Mouse (Mus musculus) left cerebral cortex, postnatal 36 days (tissue): ENCODE measurements at regions not wholly inside any gene's neighbourhood (a gene's known extent, or its start where the extent isn't known, plus 50 kb on each side); places are given as distances from the start of the nearest gene placed in this dataset.

Source experiments
- DNase-seq, 2 experiments: peaks; one replicate each; pipeline ENCODE4 v3.0.0; 2021 to 2022; ENCODE audit warnings: low spot score in 2 of 2, mixed read lengths in 1 of 2
- intact Hi-C: fragments of 180-260 bp; cut with DNase I; formaldehyde crosslinking; loops from one replicate; pipeline ENCODE4 v1.15.1; 2025

- intact Hi-C loops: no loop called here
- no peak for DNase-seq
Observed at GRCm38 (mm10) chr9:42196552-42196951, 67.5 kb downstream of the Sc5d start.

GRCm38 (mm10) chr9:42196110-42196509 is 67.9 kb downstream of the Sc5d start:
- DNase-seq: no peak
- intact Hi-C loops: no loop called here

GRCm38 (mm10) chr9:42195651-42196050 is 68.4 kb downstream of the Sc5d start:
- no peak for DNase-seq
- intact Hi-C loops: no loop called here

- DNase-seq: no peak
- intact Hi-C loops: no loop called here
Observed at GRCm38 (mm10) chr9:42194939-42195338, 69.1 kb downstream of the Sc5d start.

GRCm38 (mm10) chr9:42194176-42194575 is 69.9 kb downstream of the Sc5d start:
- intact Hi-C loops: no loop called here
- no peak for DNase-seq

GRCm38 (mm10) chr9:42192967-42193733 is 69.1 kb upstream of the Sorl1 start:
- no peak for DNase-seq
- intact Hi-C loops: no loop called here

GRCm38 (mm10) chr9:42187371-42188228 is 63.5 kb upstream of the Sorl1 start:
- intact Hi-C loops: loop anchor here (10.0 kb wide), 1 partner anchor 53 kb away; no protein-coding TSS in a partner anchor
- peak; percentile 65 to 80 for DNase-seq

GRCm38 (mm10) chr9:42184104-42184635 is 60.1 kb upstream of the Sorl1 start:
- intact Hi-C loops: loop anchor here (10.0 kb wide), 1 partner anchor 49 kb away; no protein-coding TSS in a partner anchor
- no peak for DNase-seq

- DNase-seq: peak; percentile 76 to 85
- intact Hi-C loops: loop anchor here (10.0 kb wide), 1 partner anchor 49 kb away; no protein-coding TSS in a partner anchor
Observed at GRCm38 (mm10) chr9:42183448-42183847, 59.4 kb upstream of the Sorl1 start.

GRCm38 (mm10) chr9:42182400-42182799 is 58.3 kb upstream of the Sorl1 start:
- no peak for DNase-seq
- intact Hi-C loops: loop anchor here (10.0 kb wide), 1 partner anchor 48 kb away; no protein-coding TSS in a partner anchor

- DNase-seq: no peak
- intact Hi-C loops: loop anchor here (10.0 kb wide), 1 partner anchor 45 kb away; no protein-coding TSS in a partner anchor
Observed at GRCm38 (mm10) chr9:42180152-42180551, 56.1 kb upstream of the Sorl1 start.

- intact Hi-C loops: no loop called here
- DNase-seq: no peak
Observed at GRCm38 (mm10) chr9:42178759-42179377, 54.8 kb upstream of the Sorl1 start.

- DNase-seq: no peak
- intact Hi-C loops: no loop called here
Observed at GRCm38 (mm10) chr9:42174349-42174955, 50.4 kb upstream of the Sorl1 start.
